Mouse (Mus musculus) brain, adult 2 months (tissue): Measurements from ENCODE around the gene Amn.

Experiments used
- DNase-seq: peaks from one replicate; pipeline ENCODE4 v3.0.0; 2011; ENCODE audit warnings: low read depth, low spot score

Gene Amn

GRCm38 (mm10) chr12:111267673-111268325 is 3.1 kb upstream of the Amn start:
- no peak for DNase-seq

GRCm38 (mm10) chr12:111271406-111271805 is 511 bp downstream of the Amn start:
- no peak for DNase-seq

GRCm38 (mm10) chr12:111271966-111272365 is 1.1 kb downstream of the Amn start:
- DNase-seq: no peak

- DNase-seq: peak; percentile 88
Measured at GRCm38 (mm10) chr12:111272420-111272819, 1.5 kb downstream of the Amn start.

- DNase-seq: no peak
Measured at GRCm38 (mm10) chr12:111274006-111274405, 3.1 kb downstream of the Amn start.

GRCm38 (mm10) chr12:111274447-111275149 is 3.7 kb downstream of the Amn start:
- peak; percentile 20 for DNase-seq

GRCm38 (mm10) chr12:111275150-111275841 is 4.4 kb downstream of the Amn start:
- no peak for DNase-seq

- no peak for DNase-seq
Measured at GRCm38 (mm10) chr12:111276371-111276770, 5.5 kb downstream of the Amn start.

GRCm38 (mm10) chr12:111283573-111283972 is 12.7 kb downstream of the Amn start:
- DNase-seq: no peak

- peak; percentile 52 for DNase-seq
Measured at GRCm38 (mm10) chr12:111284532-111284931, 13.6 kb downstream of the Amn start.

GRCm38 (mm10) chr12:111293025-111293424 is 22.1 kb downstream of the Amn start:
- peak; percentile 52 for DNase-seq

- no peak for DNase-seq
Measured at GRCm38 (mm10) chr12:111301322-111302017, 30.6 kb downstream of the Amn start.

- DNase-seq: no peak
Measured at GRCm38 (mm10) chr12:111302018-111302345, 31.1 kb downstream of the Amn start.

GRCm38 (mm10) chr12:111303702-111304337 is 32.9 kb downstream of the Amn start:
- DNase-seq: no peak

- DNase-seq: no peak
Measured at GRCm38 (mm10) chr12:111306821-111307220, 35.9 kb downstream of the Amn start.

- no peak for DNase-seq
Measured at GRCm38 (mm10) chr12:111309256-111309655, 38.4 kb downstream of the Amn start.

- no peak for DNase-seq
Measured at GRCm38 (mm10) chr12:111309931-111310330, 39.0 kb downstream of the Amn start.

GRCm38 (mm10) chr12:111311775-111312174 is 40.9 kb downstream of the Amn start:
- DNase-seq: no peak

GRCm38 (mm10) chr12:111314273-111314672 is 43.4 kb downstream of the Amn start:
- DNase-seq: no peak

GRCm38 (mm10) chr12:111317694-111318093 is 46.8 kb downstream of the Amn start:
- no peak for DNase-seq

- DNase-seq: no peak
Measured at GRCm38 (mm10) chr12:111320549-111320948, 49.7 kb downstream of the Amn start.

GRCm38 (mm10) chr12:111321832-111322231 is 50.9 kb downstream of the Amn start:
- no peak for DNase-seq
